Mouse (Mus musculus): ENCODE data around the gene Mon2. TPM values are rescaled to one million over a fixed set of nuclear protein-coding genes. Genes with fewer than 3 reads are reported as not detected.
A peak's percentile ranks its signal among the peaks of the same experiment; 100 is the strongest.

Gene Mon2
- total and polyA plus RNA-seq, 2 experiments from 2014 or later = 15.9 to 64.7 TPM

DNA sequence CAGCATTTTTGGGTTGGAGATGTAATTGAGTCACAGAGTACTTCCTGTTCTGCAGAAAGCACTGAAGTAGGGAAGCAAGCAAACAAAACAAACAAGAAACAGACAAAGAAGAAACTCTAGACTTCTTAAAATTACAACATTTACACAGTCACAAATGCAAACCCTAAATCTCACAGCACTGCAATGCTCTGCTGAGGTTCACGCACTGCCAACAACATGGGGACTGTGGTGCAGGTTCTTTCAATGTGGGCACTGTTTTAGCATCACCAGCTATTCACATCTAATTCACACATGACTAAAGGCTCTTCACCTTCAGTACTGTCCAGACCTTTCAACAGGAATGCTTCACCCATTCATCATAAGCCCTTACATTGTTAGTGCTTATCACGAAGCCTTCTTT, 13.3 kb downstream of the Mon2 start:
- ATAC-seq (no peak), DNase-seq (ENCODE audit: low spot score) (no peak)
- H3K4me1 ChIP-seq (ENCODE audit: insufficient read depth, low read length) = no peaks in the 10 kb centered on the region
- no peaks in the 10 kb centered on the region for H3K9me3 ChIP-seq (ENCODE audit: low read length)
- no peak overlapping the region for H3K4me2 ChIP-seq (ENCODE audit: low read depth, low read length)
- 94% methylated on average over 2 of the region's 2 CpGs for WGBS
- no peak for TF ChIP-seq CTCF (IDR thresholded peaks at IDR 0.05; ENCODE audit: low read depth)
- no peaks in the 10 kb centered on the region for H3K36me3 ChIP-seq (ENCODE audit: insufficient read depth, low read length)
- no peaks in the 10 kb centered on the region for H3K27me3 ChIP-seq (ENCODE audit: insufficient read depth, low read length)
- no peak overlapping the region for H3K9ac ChIP-seq (replicated peaks; ENCODE audit: low read length)
- no peak overlapping the region for H3K4me3 ChIP-seq (ENCODE audit: low read length)
- H3K27ac ChIP-seq = no peak overlapping the region

DNA sequence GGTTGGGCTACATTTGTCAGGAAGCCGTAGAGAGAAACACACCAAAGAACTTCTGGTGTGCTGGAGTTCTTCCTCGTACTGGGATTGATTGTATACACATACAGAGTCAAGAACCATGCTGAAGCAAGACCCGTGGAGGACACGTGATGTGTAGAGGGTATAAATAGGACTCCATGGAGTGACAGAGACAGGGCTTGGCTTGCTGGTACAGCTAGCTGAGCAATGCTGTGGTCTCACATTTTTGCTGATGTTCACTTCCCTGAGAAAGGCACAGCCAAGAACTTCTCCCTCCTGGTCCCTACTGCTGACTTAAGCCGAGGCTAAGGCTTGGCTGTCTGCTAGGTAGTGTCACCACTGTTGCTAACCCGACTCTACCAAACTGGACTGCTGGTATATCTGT, 15.5 kb downstream of the Mon2 start:
- no peaks in the 10 kb centered on the region for H3K36me3 ChIP-seq (ENCODE audit: insufficient read depth, low read length)
- H3K4me3 ChIP-seq (ENCODE audit: low read length) = no peak overlapping the region
- TF ChIP-seq CTCF (IDR thresholded peaks at IDR 0.05; ENCODE audit: low read depth) = no peak
- H3K9me3 ChIP-seq (ENCODE audit: low read length) = no peaks in the 10 kb centered on the region
- no peaks in the 10 kb centered on the region for H3K4me1 ChIP-seq (ENCODE audit: insufficient read depth, low read length)
- no peak overlapping the region for H3K9ac ChIP-seq (replicated peaks; ENCODE audit: low read length)
- H3K4me2 ChIP-seq (ENCODE audit: low read depth, low read length) = no peak overlapping the region
- WGBS = 96% methylated on average over 6 of the region's 6 CpGs
- no peaks in the 10 kb centered on the region for H3K27me3 ChIP-seq (ENCODE audit: insufficient read depth, low read length)
- ATAC-seq (no peak), DNase-seq (ENCODE audit: low spot score) (no peak)
- H3K27ac ChIP-seq = no peak overlapping the region

DNA sequence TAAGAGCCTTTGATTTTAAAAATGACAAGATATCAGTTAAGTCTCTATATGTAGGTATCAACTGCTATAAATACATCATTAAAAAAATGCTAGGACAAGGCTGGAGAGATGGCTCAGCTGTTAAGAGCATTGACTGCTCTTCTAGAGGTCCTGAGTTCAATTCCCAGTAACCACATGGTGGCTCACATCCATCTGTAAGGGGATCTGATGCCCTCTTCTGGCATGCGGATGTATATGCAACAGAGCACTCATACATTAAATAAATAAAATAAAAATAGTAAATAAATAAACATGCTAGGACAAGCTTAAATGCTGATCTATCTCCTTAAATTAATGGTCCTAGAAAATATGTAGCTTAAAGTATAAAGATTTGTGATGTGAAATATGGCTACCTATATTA, 19.2 kb downstream of the Mon2 start:
- no peaks in the 10 kb centered on the region for H3K4me1 ChIP-seq (ENCODE audit: insufficient read depth, low read length)
- no peak for DNase-seq (ENCODE audit: low spot score)
- no peaks in the 10 kb centered on the region for H3K27me3 ChIP-seq (ENCODE audit: insufficient read depth, low read length)
- H3K9ac ChIP-seq (replicated peaks; ENCODE audit: low read length) = no peak overlapping the region
- no peak for ATAC-seq
- peak; percentile 50 for TF ChIP-seq CTCF (IDR thresholded peaks at IDR 0.05; ENCODE audit: low read depth)
- no peak overlapping the region for H3K4me2 ChIP-seq (ENCODE audit: low read depth, low read length)
- no peaks in the 10 kb centered on the region for H3K36me3 ChIP-seq (ENCODE audit: insufficient read depth, low read length)
- no peak overlapping the region for H3K27ac ChIP-seq
- 91% methylated on average over 1 of the region's 1 CpGs for WGBS
- no peak overlapping the region for H3K4me3 ChIP-seq (ENCODE audit: low read length)
- no peaks in the 10 kb centered on the region for H3K9me3 ChIP-seq (ENCODE audit: low read length)

DNA sequence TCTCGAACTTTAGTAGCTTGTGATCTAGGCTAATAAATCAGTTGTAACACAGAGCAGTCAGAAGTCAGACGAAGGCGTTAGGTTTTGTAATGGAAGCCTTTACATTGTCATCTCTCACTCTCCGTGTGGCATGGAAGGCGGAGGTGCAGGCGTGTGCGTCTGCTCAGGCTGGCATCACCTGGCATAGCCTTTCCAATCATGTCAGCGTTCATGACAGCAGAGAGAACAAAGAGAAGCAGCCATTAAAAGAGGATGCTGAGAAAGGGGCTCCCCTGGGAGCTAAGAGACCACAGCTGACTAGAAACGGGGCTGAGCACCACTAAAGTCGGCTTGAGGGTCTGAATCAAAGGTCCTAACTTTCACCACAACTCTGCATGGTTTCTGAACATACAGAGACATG, 19.8 kb downstream of the Mon2 start:
- H3K27ac ChIP-seq = no peak overlapping the region
- DNase-seq (ENCODE audit: low spot score) = no peak
- TF ChIP-seq CTCF (IDR thresholded peaks at IDR 0.05; ENCODE audit: low read depth) = no peak
- no peak overlapping the region for H3K9ac ChIP-seq (replicated peaks; ENCODE audit: low read length)
- H3K9me3 ChIP-seq (ENCODE audit: low read length) = no peaks in the 10 kb centered on the region
- WGBS = 69% methylated on average over 10 of the region's 10 CpGs
- no peaks in the 10 kb centered on the region for H3K27me3 ChIP-seq (ENCODE audit: insufficient read depth, low read length)
- H3K4me1 ChIP-seq (ENCODE audit: insufficient read depth, low read length) = no peaks in the 10 kb centered on the region
- 0 out of 2 replicates have a peak, but pooled peaks cover under 1% of the 10 kb centered on the region for H3K36me3 ChIP-seq (ENCODE audit: insufficient read depth, low read length)
- ATAC-seq = no peak
- H3K4me2 ChIP-seq (ENCODE audit: low read depth, low read length) = no peak overlapping the region
- no peak overlapping the region for H3K4me3 ChIP-seq (ENCODE audit: low read length)

DNA sequence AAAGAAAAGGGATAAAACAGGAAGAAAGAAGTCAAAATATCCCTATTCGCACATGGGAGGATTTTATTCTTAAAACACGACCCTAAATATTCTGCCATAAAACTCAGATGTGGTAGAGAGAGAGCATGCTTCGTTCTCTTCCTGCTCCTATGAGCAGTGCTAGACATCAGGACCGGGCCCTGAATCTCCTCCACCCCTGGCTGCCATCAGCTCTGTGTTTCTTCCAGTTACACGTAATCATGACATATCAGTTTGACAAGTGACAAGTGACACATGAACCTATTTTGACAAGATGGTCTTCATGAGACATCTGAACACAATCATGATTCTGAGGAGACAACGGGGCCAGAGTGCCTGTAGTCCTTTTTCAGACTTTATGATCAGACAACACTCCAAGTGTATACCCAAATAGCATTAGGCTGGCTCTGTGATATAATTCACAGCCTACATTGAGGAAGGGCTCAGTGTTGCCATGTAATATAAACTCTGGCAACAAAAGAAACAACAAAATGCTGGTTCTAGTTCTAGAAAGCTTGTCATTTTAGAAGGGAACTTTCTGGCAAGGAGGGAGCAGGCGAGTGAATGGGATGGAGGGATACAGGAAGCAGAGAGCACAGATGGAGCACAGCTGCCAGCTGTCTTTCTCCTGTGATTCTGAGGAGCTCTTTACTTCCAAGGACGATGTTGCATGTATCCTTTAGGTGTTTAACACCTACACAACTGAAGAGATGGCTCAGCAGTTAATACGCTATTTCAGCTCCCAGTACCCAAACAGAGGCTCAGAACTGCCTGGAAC, 20.9 kb downstream of the Mon2 start:
- Histone ChIP-seq H3K27me3 (ENCODE audit: insufficient read depth, low read length) (no peaks in the 10 kb centered on the region), H3K4me1 (ENCODE audit: insufficient read depth, low read length) (no peaks in the 10 kb centered on the region), H3K4me2 (ENCODE audit: low read depth, low read length) (no peak overlapping the region), H3K9ac (replicated peaks; ENCODE audit: low read length) (no peak overlapping the region), H3K27ac (no peak overlapping the region), H3K9me3 (ENCODE audit: low read length) (no peaks in the 10 kb centered on the region), H3K36me3 (ENCODE audit: insufficient read depth, low read length) (peaks cover 11% of the 10 kb centered on the region; the same call in 1 of the 2 replicates), H3K4me3 (ENCODE audit: low read length) (no peak overlapping the region)
- 86% methylated on average over 9 of the region's 9 CpGs for WGBS
- TF ChIP-seq CTCF (IDR thresholded peaks at IDR 0.05; ENCODE audit: low read depth) = no peak
- DNase-seq (ENCODE audit: low spot score) (no peak), ATAC-seq (no peak)

DNA sequence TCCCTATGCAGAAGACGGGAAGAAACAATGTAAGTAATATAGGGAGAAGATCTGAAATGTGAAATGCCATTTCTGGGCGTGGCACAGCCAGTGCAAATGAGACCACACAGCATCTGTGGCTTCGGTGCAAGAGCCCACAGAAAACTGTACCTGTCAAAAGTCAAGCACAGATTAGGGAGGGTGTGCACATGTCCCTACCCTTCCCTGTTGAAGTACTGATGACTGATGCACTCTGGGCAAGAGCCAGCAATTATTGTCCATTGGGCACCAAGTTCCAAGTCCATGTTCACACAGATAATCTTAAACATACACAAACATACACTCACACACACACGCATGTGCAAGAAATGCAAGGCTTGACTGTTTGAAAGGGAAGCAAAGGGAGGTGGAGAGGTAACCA, 22.7 kb downstream of the Mon2 start:
- no peak for DNase-seq (ENCODE audit: low spot score)
- peaks cover 11% of the 10 kb centered on the region; the same call in 1 of the 2 replicates for H3K36me3 ChIP-seq (ENCODE audit: insufficient read depth, low read length)
- no peak overlapping the region for H3K4me3 ChIP-seq (ENCODE audit: low read length)
- H3K4me1 ChIP-seq (ENCODE audit: insufficient read depth, low read length) = no peaks in the 10 kb centered on the region
- no peak overlapping the region for H3K9ac ChIP-seq (replicated peaks; ENCODE audit: low read length)
- no peak overlapping the region for H3K4me2 ChIP-seq (ENCODE audit: low read depth, low read length)
- H3K9me3 ChIP-seq (ENCODE audit: low read length) = no peaks in the 10 kb centered on the region
- H3K27me3 ChIP-seq (ENCODE audit: insufficient read depth, low read length) = no peaks in the 10 kb centered on the region
- WGBS = 88% methylated on average over 4 of the region's 4 CpGs
- no peak for TF ChIP-seq CTCF (IDR thresholded peaks at IDR 0.05; ENCODE audit: low read depth)
- no peak for ATAC-seq
- no peak overlapping the region for H3K27ac ChIP-seq

DNA sequence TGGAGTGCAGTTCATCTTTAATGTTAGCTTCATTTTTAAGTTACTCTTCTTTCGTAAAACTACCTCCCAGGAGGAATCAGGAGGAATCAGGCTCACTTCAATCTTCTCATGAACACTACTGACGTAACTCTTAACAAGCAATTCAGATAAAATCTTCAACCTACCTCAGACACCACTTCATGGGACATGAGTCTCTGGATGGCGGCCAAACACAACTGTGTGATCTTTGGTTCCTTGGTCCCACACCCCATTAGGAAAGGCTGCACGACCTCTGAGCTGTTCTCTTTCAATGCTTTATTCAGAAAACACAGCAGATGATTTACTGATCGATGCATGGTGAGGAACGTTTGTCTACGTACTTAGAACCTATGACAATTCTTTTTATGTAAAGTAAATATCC, 24.3 kb downstream of the Mon2 start:
- no peak for DNase-seq (ENCODE audit: low spot score)
- Histone ChIP-seq H3K4me3 (ENCODE audit: low read length) (no peak overlapping the region), H3K36me3 (ENCODE audit: insufficient read depth, low read length) (peaks cover 17% of the 10 kb centered on the region; the same call in 1 of the 2 replicates), H3K27me3 (ENCODE audit: insufficient read depth, low read length) (no peaks in the 10 kb centered on the region), H3K27ac (no peak overlapping the region), H3K4me1 (ENCODE audit: insufficient read depth, low read length) (no peaks in the 10 kb centered on the region), H3K9ac (replicated peaks; ENCODE audit: low read length) (no peak overlapping the region), H3K9me3 (ENCODE audit: low read length) (no peaks in the 10 kb centered on the region), H3K4me2 (ENCODE audit: low read depth, low read length) (no peak overlapping the region)
- TF ChIP-seq CTCF (IDR thresholded peaks at IDR 0.05; ENCODE audit: low read depth) = no peak
- ATAC-seq = no peak
- 73% methylated on average over 7 of the region's 7 CpGs for WGBS
